Mouse (Mus musculus): ENCODE results near the gene Cnbp.
A peak's percentile ranks its signal among the peaks of the same experiment; 100 is the strongest.

Gene Cnbp

DNA sequence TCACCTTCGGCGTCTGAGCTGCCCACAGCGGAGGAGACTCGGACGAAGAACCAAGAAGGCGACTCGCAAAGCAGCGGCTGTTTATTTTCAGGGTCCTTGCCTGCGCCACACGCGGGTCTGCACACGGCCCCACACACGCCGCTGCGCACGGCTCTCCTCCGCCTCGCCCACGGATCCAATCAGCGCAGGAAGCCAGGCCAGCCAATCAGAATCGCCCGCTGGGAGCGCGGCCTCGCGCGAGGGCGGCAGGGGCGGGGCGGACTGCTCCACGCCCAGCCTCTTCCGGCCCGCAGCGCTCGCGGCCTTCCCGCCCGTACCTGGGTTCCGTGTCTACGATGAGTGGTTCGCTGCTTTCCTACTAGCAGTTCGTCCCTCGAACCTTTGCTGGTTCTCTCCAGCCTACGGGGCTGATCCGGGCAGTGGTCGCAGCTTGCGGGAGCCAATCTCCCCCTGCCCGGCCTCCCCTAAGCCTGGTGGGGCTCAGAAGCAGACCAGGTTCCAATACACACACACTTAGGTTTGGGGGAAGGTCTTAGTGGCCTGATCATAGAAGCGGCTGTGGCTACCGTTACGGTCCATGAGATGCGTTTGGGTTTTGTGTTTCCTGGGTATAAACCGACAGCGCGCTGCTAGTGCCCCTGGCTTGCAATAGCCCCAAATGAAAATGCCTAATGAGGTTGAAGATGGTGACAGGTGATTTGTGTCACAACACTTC is at the start of gene Cnbp:
Gene Cnbp, minus strand, starts transcription at position 207 of the 715 bp plus-strand sequence.
- DNase-seq, result peak; percentile 98

- DNase-seq, result no peak
These were observed 47.1 kb upstream of the Cnbp start for GRCm38 (mm10) chr6:87898028-87898427.

GRCm38 (mm10) chr6:87893931-87894330 is 43.0 kb upstream of the Cnbp start:
- no peak for DNase-seq

DNA sequence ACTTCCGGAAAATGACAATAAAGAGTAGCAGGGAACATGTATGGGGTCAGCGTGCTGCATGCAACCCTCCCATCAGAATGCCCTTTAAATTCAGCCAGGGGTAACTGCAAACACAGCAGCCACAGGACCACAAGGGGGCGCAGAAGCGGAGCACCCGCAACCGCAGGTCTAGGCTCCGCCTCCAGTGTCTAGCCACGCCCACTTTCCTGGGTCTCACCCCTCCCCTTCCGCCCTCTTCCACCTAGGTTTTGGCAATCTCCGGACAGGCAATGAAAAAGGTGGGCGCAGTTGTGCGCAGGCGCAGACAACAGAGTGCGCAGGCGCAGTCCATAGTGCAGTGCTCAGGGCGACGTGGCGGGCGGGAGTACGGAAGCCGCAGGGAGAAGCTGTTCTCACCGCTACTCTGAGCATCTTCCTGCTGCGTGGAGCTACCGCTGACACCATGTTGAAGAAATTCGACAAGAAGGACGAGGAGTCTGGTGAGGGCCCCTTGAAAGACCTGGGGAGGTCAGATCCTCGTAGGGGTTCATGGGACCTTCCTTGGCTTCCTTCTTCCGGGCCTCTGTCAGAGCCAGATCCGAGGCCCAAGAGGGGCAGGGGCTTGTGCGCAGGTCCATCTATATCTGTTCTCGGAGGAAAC is 36.8 kb upstream of the Cnbp start, which contains the start of gene Copg1:
Gene Copg1, plus strand, starts transcription at position 221 of the 640 bp plus-strand sequence.
- DNase-seq, result peak; percentile 100

DNA sequence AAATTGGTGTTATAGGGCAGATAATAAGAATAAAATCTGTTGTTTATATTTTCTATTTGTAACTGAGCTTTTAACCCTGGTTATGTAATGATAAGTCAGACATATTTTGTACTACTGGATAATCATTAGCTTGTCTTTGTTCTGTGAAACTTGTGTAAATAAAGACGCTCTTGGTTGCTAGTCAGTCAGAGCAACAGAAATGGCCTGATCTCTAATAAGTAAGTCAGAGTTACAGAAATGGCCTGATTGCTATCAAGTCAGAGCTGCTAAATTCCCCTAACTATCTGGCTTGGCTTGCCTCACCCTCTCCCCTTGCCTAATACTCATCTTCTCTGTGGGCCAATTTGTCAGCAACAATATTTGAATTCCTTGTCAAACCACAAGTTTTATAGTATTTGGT is 35.8 kb upstream of the Cnbp start:
- no peak for DNase-seq

DNA sequence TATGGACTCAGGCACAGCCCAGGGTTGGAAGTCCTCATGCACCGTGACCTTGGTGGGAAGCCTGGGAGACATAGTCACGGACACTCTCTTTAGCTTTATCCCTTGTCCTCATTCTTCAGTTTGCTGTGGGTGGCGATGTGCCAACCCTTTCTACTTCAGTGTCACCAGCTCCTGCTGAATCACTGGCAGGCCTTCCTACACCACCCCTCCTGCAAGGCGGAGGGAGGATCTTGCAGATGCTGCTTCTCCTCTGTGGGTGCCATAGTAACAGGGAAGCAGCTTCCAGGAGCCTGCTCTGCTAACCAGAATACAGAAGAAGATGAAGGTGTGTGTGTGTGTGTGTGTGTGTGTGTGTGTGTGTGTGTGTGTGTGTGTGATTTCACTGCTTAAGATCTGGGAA is 31.9 kb upstream of the Cnbp start:
- no peak for DNase-seq

GRCm38 (mm10) chr6:87882221-87882620 is 31.3 kb upstream of the Cnbp start:
- no peak for DNase-seq

DNA sequence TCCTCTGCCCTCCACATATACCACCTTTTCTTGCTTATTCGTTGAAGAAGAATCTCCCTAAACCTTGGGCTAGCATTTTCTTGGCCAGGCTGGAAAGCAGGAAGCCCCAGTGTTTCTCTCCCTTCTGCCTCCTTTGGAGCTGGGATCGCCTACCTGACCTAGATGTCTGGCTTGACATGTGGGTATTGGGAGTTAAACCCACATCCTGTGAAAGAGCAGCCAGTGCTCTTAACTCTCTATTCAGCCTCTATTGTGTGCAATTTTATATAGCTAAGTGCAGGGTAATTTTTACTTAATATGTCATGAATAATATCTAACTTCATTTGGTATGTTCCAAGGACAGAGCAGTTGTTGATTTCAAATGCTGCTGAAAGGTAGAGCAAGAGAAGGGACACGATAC is 28.7 kb upstream of the Cnbp start:
- DNase-seq, result peak; percentile 35

GRCm38 (mm10) chr6:87879010-87879409 is 28.1 kb upstream of the Cnbp start:
- no peak for DNase-seq

DNA sequence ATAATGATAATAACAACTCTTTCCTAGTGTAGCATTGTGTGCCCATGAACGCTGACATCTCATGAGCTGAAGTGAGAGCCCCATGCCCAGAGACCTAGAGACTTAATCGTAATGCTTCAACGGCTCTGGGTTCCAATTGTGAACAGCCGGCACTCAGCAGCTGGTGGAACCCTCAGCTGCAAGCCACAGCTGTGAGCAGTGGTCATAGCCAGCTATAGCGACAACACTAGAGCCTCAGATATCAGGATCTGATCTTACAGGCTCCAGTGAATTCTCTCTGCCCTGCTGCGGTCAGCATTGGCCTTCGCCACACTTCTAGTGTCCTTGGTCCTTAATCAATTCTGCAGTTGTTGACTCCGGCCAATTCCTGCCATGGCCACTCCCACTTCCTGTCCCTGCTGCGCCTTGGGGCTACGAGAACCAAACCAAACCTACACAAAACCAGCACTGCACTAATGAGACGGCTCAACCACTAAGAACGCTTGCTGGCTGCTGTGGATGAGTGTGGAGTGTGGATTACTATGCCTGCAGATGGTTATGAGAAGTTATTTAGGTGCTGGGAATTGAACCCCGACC is 25.2 kb upstream of the Cnbp start:
- DNase-seq, result no peak

GRCm38 (mm10) chr6:87875562-87875961 is 24.7 kb upstream of the Cnbp start:
- DNase-seq, result no peak

DNA sequence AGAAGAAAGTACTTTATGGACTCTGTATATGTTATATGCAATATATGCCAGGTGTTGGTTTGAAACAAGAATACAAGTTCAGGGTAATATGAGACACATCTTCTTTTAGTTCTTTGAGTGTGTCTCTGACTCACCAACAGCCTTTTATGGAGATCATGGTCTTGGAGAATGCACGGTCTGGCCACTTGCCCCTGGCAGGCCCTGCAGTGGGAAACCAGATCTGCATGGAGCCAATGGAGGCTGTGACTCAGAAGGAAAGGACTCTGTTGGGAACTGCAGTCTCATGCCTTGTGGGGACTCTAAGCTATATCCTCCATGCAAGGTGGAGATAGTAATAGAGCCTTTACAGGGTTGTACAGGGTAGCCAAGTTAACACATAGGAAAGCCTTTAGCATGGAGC is 24.2 kb upstream of the Cnbp start:
- DNase-seq, result no peak

- DNase-seq, result no peak
These were observed 23.1 kb upstream of the Cnbp start for GRCm38 (mm10) chr6:87873963-87874362.

GRCm38 (mm10) chr6:87873104-87873503 is 22.2 kb upstream of the Cnbp start:
- DNase-seq, result no peak

GRCm38 (mm10) chr6:87871240-87871639 is 20.3 kb upstream of the Cnbp start:
- DNase-seq, result no peak

DNA sequence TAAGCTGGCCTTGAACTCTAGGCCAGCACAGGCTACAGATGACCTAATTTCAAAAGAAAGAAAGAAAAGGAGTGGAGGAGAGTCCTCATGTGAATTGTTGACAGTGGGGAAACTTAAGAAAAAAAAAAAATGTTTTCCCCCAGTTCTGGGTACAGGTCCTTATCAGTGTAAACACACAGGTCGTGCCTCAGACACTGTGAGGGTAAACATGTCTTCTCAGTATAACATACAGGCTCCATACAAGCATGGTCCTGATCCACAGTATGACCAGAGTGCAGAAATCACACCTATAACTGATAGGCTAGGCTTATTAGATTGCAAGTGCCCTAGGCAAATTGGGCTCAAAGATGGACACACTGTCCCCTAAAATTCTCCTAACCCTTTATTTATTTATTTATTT is 19.5 kb upstream of the Cnbp start:
- DNase-seq, result no peak

DNA sequence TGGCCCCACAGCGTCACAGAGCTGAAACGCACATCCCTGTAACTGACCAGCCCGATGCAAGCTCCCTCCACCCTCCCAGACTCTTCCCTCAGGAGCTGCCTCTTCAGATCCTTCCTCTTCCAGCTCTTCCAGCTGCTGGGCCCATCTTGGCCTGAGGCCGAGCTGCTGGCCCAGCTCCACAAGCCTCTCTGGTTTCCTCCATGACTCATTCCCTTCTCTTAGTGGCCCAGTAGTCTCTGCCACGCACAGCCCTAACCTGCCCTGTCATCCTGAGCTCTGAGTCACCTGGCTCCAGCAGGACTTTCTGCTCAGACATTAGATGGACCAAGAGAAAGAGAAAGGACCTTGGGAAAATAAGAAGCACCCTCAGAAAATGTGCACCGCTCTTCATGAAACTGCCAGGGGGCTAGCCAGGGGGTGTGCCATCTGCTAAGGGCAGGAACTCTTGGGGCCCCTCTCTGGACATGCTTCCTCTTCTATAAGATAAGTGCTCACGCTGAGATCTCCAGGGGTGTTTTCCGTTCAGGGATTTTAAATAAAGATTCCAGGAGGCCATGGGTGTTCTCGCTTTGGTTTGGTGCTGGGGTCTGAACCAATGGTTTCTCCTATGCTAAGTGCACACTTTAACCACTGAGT is 18.1 kb upstream of the Cnbp start:
- no peak for DNase-seq

GRCm38 (mm10) chr6:87867256-87867655 is 16.4 kb upstream of the Cnbp start:
- DNase-seq, result no peak

GRCm38 (mm10) chr6:87866211-87866610 is 15.3 kb upstream of the Cnbp start:
- DNase-seq, result no peak

DNA sequence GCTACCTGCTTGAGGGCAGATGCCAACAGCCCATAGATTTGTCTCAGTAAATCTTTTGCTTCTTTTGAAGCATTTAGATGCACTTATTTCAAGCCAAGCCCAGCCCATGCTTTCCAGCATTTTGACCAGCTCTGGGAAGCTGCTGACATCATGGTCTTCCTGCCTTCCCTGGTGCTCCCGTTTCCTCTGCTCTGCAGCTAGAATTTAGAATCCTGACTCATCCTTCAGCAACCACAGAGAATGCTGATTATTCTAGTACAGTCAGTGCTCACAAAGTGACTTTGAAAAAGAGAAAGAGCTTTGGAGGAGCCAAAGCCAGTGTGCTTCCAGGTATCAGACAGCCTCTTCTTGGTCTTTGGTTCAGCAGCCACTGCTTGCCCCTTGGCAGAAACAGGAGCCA is 6.2 kb upstream of the Cnbp start:
- no peak for DNase-seq

DNA sequence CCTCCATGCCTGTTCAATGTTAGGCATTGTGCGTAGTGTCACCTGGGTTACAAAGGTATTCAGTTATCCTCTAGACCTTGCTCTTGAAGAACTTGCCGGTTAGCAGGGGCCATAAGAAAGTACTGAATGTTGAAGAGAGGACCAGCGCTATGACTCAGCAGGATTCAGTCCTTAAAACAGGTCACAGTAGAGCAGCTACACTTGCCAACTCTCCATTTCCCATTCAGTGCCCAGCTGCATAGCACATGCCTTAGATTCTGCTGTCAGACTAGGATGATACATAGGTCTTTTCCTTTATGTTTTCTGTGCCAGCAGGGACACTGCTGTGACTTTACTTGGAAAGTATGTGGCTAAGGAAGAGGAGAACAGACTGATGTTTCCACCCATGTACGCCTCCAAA is 2.5 kb upstream of the Cnbp start:
- DNase-seq, result no peak

DNA sequence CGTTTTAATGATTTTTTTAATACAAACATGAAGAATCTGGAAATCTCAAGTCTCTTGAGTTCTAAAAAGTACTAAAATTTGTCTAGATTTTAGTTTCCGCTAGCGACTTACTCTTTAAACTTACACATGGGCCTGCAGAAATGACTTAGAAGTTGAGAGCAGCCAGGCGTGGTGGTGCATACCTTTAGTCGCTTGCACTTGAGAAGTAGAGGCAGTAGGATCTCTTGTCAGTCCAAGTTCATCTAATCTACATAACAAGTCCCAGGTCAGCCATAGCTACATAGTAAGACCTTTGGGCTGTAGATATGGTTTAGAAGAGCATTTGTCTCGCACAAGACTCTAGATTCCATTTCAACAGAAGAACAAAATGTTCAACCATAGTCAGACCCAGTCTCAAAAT is 965 bp upstream of the Cnbp start:
- no peak for DNase-seq

DNA sequence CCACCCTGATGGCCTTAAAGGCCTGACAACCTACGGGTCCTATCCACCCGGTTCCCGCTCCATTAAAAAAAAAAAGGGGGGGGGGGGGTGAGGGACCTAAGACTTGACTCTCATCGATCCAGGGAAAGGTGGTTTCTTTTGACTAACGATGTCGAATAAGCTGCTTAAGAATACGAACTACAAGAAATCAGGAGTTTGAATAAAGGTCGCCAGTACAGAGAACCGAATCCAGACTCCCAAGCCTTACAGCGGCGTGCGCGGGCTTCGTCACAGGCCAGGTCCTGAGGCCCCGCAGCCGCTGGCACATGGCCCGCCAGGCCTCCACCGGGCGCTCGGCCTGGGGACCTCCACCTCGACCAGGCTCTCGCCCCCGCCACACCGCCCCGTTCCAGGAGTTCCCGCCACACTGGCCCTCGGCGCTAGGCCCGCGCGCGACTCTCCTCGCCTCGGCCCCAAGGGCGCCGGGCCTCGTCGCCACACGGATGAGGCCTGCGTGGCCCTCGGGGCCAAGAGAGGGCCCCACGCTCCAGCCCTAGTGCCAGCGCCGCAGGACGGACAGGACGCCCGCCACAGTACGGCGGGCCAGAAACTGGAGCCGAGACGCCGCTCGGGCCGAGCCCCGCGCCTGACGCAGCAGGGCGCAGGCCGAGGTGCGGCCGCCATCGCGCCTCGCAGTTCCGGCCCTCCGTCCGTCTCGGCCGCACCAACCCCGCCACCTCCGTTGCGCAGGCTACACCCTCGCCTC is 579 bp downstream of the Cnbp start:
- peak; percentile 58 for DNase-seq

All from thymus, postnatal 14 days (tissue).